Mouse (Mus musculus): Measurements from ENCODE around the gene Cldn3. TPM values are rescaled to one million over a fixed set of nuclear protein-coding genes. Genes with fewer than 3 reads are reported as not detected.

Gene Cldn3
- polyA plus RNA-seq, 1 experiment from 2014 or later: 1.5 TPM

GRCm38 (mm10) chr5:134946063-134946856, 39.8 kb upstream of the Cldn3 start:
- H3K4me1 ChIP-seq (ENCODE audit: control insufficient read depth, insufficient read depth, low read length): peaks cover 17% of the 10 kb centered on the region
- H3K4me3 ChIP-seq (ENCODE audit: low read depth, low read length): peak overlapping the region; percentile 24
- H3K27ac ChIP-seq (ENCODE audit: low read depth, low read length): no peak overlapping the region
- peaks cover 25% of the 10 kb centered on the region for H3K27me3 ChIP-seq (ENCODE audit: control insufficient read depth, insufficient read depth, low read length)
- no peaks in the 10 kb centered on the region for H3K36me3 ChIP-seq (ENCODE audit: control insufficient read depth, insufficient read depth, low read length)
- no peaks in the 10 kb centered on the region for H3K9me3 ChIP-seq (replicated peaks; ENCODE audit: control insufficient read depth, low read length)
- H3K4me2 ChIP-seq: peak overlapping the region; percentile 45
- no peak overlapping the region for H3K9ac ChIP-seq (ENCODE audit: low read depth, low read length)
- ATAC-seq (replicated peaks; ENCODE audit: insufficient number of reproducible peaks, low FRiP score, low TSS enrichment): no peak
- 21% methylated on average over 43 of the region's 43 CpGs for WGBS (ENCODE audit: insufficient replicate concordance)

- H3K4me2 ChIP-seq: peak within 1 kb of the TSS; percentile 45
- H3K4me3 ChIP-seq (ENCODE audit: low read depth, low read length): peak within 1 kb of the TSS; percentile 24
- WGBS (ENCODE audit: insufficient replicate concordance): 13% methylated on average over 11 of the region's 11 CpGs
Observed at GRCm38 (mm10) chr5:134946857-134947255, 39.2 kb upstream of the Cldn3 start, which contains the start of gene Cldn4. Cldn4 (minus strand) TSS chr5:134946934.

GRCm38 (mm10) chr5:134947420-134948084, 38.5 kb upstream of the Cldn3 start:
- 53% methylated on average over 5 of the region's 5 CpGs for WGBS (ENCODE audit: insufficient replicate concordance)
- peaks cover 24% of the 10 kb centered on the region for H3K4me1 ChIP-seq (ENCODE audit: control insufficient read depth, insufficient read depth, low read length)

More at GRCm38 (mm10) chr5:134946857-134947255, 39.2 kb upstream of the Cldn3 start, which contains the start of gene Cldn4:
- Histone ChIP-seq H3K27me3 (ENCODE audit: control insufficient read depth, insufficient read depth, low read length) (peaks cover 25% of the 10 kb centered on the region), H3K9me3 (replicated peaks; ENCODE audit: control insufficient read depth, low read length) (no peaks in the 10 kb centered on the region), H3K27ac (ENCODE audit: low read depth, low read length) (no peak within 1 kb of the TSS), H3K4me1 (ENCODE audit: control insufficient read depth, insufficient read depth, low read length) (peaks cover 23% of the 10 kb centered on the region), H3K9ac (ENCODE audit: low read depth, low read length) (no peak within 1 kb of the TSS), H3K36me3 (ENCODE audit: control insufficient read depth, insufficient read depth, low read length) (no peaks in the 10 kb centered on the region)
- no peak for ATAC-seq (replicated peaks; ENCODE audit: insufficient number of reproducible peaks, low FRiP score, low TSS enrichment)

GRCm38 (mm10) chr5:134948085-134948439, 38.0 kb upstream of the Cldn3 start:
- Histone ChIP-seq H3K4me2 (no peak overlapping the region), H3K36me3 (ENCODE audit: control insufficient read depth, insufficient read depth, low read length) (no peaks in the 10 kb centered on the region), H3K4me3 (ENCODE audit: low read depth, low read length) (no peak overlapping the region), H3K4me1 (ENCODE audit: control insufficient read depth, insufficient read depth, low read length) (peaks cover 24% of the 10 kb centered on the region), H3K27ac (ENCODE audit: low read depth, low read length) (no peak overlapping the region), H3K27me3 (ENCODE audit: control insufficient read depth, insufficient read depth, low read length) (peaks cover 25% of the 10 kb centered on the region), H3K9ac (ENCODE audit: low read depth, low read length) (no peak overlapping the region), H3K9me3 (replicated peaks; ENCODE audit: control insufficient read depth, low read length) (no peaks in the 10 kb centered on the region)
- no peak for ATAC-seq (replicated peaks; ENCODE audit: insufficient number of reproducible peaks, low FRiP score, low TSS enrichment)
- WGBS (ENCODE audit: insufficient replicate concordance): 48% methylated on average over 4 of the region's 4 CpGs

More at GRCm38 (mm10) chr5:134947420-134948084, 38.5 kb upstream of the Cldn3 start:
- no peak overlapping the region for H3K27ac ChIP-seq (ENCODE audit: low read depth, low read length)
- no peak overlapping the region for H3K4me2 ChIP-seq
- H3K9ac ChIP-seq (ENCODE audit: low read depth, low read length): no peak overlapping the region
- H3K4me3 ChIP-seq (ENCODE audit: low read depth, low read length): no peak overlapping the region
- no peaks in the 10 kb centered on the region for H3K36me3 ChIP-seq (ENCODE audit: control insufficient read depth, insufficient read depth, low read length)
- H3K27me3 ChIP-seq (ENCODE audit: control insufficient read depth, insufficient read depth, low read length): peaks cover 25% of the 10 kb centered on the region
- H3K9me3 ChIP-seq (replicated peaks; ENCODE audit: control insufficient read depth, low read length): no peaks in the 10 kb centered on the region
- no peak for ATAC-seq (replicated peaks; ENCODE audit: insufficient number of reproducible peaks, low FRiP score, low TSS enrichment)

GRCm38 (mm10) chr5:134951053-134951884, 34.7 kb upstream of the Cldn3 start:
- ATAC-seq (replicated peaks; ENCODE audit: insufficient number of reproducible peaks, low FRiP score, low TSS enrichment): peak; percentile 55
- no peaks in the 10 kb centered on the region for H3K36me3 ChIP-seq (ENCODE audit: control insufficient read depth, insufficient read depth, low read length)
- H3K9me3 ChIP-seq (replicated peaks; ENCODE audit: control insufficient read depth, low read length): no peaks in the 10 kb centered on the region
- 7% methylated on average over 19 of the region's 19 CpGs for WGBS (ENCODE audit: insufficient replicate concordance)
- H3K27me3 ChIP-seq (ENCODE audit: control insufficient read depth, insufficient read depth, low read length): peaks cover 9% of the 10 kb centered on the region
- H3K9ac ChIP-seq (ENCODE audit: low read depth, low read length): peak overlapping the region; percentile 29; the same call in 1 of the 2 replicates
- H3K4me2 ChIP-seq: peak overlapping the region; percentile 56
- peak overlapping the region; percentile 38; the same call in 1 of the 2 replicates for H3K27ac ChIP-seq (ENCODE audit: low read depth, low read length)
- 0 out of 2 replicates have a peak overlapping the region, but pooled peaks have one; percentile 19 for H3K4me3 ChIP-seq (ENCODE audit: low read depth, low read length)
- H3K4me1 ChIP-seq (ENCODE audit: control insufficient read depth, insufficient read depth, low read length): peaks cover 20% of the 10 kb centered on the region

GRCm38 (mm10) chr5:134955491-134955890, 30.5 kb upstream of the Cldn3 start:
- H3K4me3 ChIP-seq (ENCODE audit: low read depth, low read length): no peak overlapping the region
- no peaks in the 10 kb centered on the region for H3K27me3 ChIP-seq (ENCODE audit: control insufficient read depth, insufficient read depth, low read length)
- H3K4me2 ChIP-seq: no peak overlapping the region
- no peaks in the 10 kb centered on the region for H3K36me3 ChIP-seq (ENCODE audit: control insufficient read depth, insufficient read depth, low read length)
- no peak for ATAC-seq (replicated peaks; ENCODE audit: insufficient number of reproducible peaks, low FRiP score, low TSS enrichment)
- no peak overlapping the region for H3K27ac ChIP-seq (ENCODE audit: low read depth, low read length)
- 58% methylated on average over 5 of the region's 5 CpGs for whole genome bisulfite sequencing (ENCODE audit: insufficient replicate concordance)
- H3K9me3 ChIP-seq (replicated peaks; ENCODE audit: control insufficient read depth, low read length): no peaks in the 10 kb centered on the region
- H3K9ac ChIP-seq (ENCODE audit: low read depth, low read length): no peak overlapping the region
- H3K4me1 ChIP-seq (ENCODE audit: control insufficient read depth, insufficient read depth, low read length): peaks cover 12% of the 10 kb centered on the region

- Histone ChIP-seq H3K4me2 (no peak overlapping the region), H3K4me3 (ENCODE audit: low read depth, low read length) (no peak overlapping the region), H3K27ac (ENCODE audit: low read depth, low read length) (no peak overlapping the region), H3K9me3 (replicated peaks; ENCODE audit: control insufficient read depth, low read length) (no peaks in the 10 kb centered on the region), H3K27me3 (ENCODE audit: control insufficient read depth, insufficient read depth, low read length) (no peaks in the 10 kb centered on the region), H3K36me3 (ENCODE audit: control insufficient read depth, insufficient read depth, low read length) (no peaks in the 10 kb centered on the region), H3K9ac (ENCODE audit: low read depth, low read length) (no peak overlapping the region), H3K4me1 (ENCODE audit: control insufficient read depth, insufficient read depth, low read length) (no peaks in the 10 kb centered on the region)
- 69% methylated on average over 7 of the region's 7 CpGs for WGBS (ENCODE audit: insufficient replicate concordance)
- ATAC-seq (replicated peaks; ENCODE audit: insufficient number of reproducible peaks, low FRiP score, low TSS enrichment): no peak
Observed at GRCm38 (mm10) chr5:134959114-134959513, 26.9 kb upstream of the Cldn3 start.

- Histone ChIP-seq H3K9ac (ENCODE audit: low read depth, low read length) (no peak overlapping the region), H3K27me3 (ENCODE audit: control insufficient read depth, insufficient read depth, low read length) (no peaks in the 10 kb centered on the region), H3K4me1 (ENCODE audit: control insufficient read depth, insufficient read depth, low read length) (no peaks in the 10 kb centered on the region), H3K9me3 (replicated peaks; ENCODE audit: control insufficient read depth, low read length) (no peaks in the 10 kb centered on the region), H3K36me3 (ENCODE audit: control insufficient read depth, insufficient read depth, low read length) (no peaks in the 10 kb centered on the region), H3K4me3 (ENCODE audit: low read depth, low read length) (no peak overlapping the region), H3K4me2 (no peak overlapping the region), H3K27ac (ENCODE audit: low read depth, low read length) (no peak overlapping the region)
- no peak for ATAC-seq (replicated peaks; ENCODE audit: insufficient number of reproducible peaks, low FRiP score, low TSS enrichment)
- 74% methylated on average over 2 of the region's 2 CpGs for WGBS (ENCODE audit: insufficient replicate concordance)
Observed at GRCm38 (mm10) chr5:134960430-134960829, 25.6 kb upstream of the Cldn3 start.

All from heart, embryonic 11.5 days (tissue).